Comparison of ENCODE assay signal across 8 mouse cellular contexts in the genomic region with DNA sequence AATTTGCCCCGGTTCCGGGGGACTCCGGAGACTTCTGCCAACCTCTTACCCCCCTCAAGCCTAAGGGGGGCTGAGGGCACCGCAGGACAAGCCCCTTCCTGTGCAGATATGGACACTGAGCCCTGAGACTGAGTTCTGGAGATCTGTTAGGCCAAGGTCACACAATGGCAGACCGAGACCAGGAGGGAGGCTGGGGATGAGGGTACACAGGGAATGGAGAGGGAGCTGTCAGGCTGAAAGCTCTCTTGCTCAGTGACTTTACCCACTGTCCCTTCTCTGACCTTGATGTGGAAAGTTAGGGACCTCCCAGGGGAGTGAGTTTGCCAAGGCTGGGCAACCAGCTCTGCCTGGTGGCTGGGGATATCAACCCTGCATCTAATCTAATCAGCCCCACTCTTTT.
DNase-seq lines count a peak whose midpoint lies in the region; ATAC-seq lines count a peak whose summit lies in the region.

No protein-coding gene starts in this region.

- H3K27me3 ChIP-seq in heart, embryonic 15.5 days, result no peaks in the 10 kb centered on the region
- H3K27me3 ChIP-seq in forebrain, embryonic 14.5 days (replicated peaks; ENCODE audit: control insufficient read depth, insufficient read depth, low read length), result no peaks in the 10 kb centered on the region
- H3K27me3 ChIP-seq in liver, embryonic 16.5 days (ENCODE audit: control insufficient read depth, insufficient read depth, low read depth, low read length), result peaks cover 18% of the 10 kb centered on the region

- no peaks in the 10 kb centered on the region for H3K9me3 ChIP-seq in heart, embryonic 15.5 days (replicated peaks)
- H3K9me3 ChIP-seq in forebrain, embryonic 14.5 days (replicated peaks; ENCODE audit: control insufficient read depth, low read length), result peaks cover 10% of the 10 kb centered on the region
- no peaks in the 10 kb centered on the region for H3K9me3 ChIP-seq in liver, embryonic 16.5 days (replicated peaks; ENCODE audit: control insufficient read depth, low read length)

- 3% methylated on average over 5 of the region's 5 CpGs for WGBS in heart, embryonic 15.5 days
- WGBS in forebrain, embryonic 14.5 days, result 8% methylated on average over 5 of the region's 5 CpGs
- WGBS in liver, embryonic 16.5 days (ENCODE audit: insufficient replicate concordance), result 10% methylated on average over 5 of the region's 5 CpGs

- H3K4me3 ChIP-seq in heart, embryonic 15.5 days, result peak overlapping the region; percentile 33
- H3K4me3 ChIP-seq in forebrain, embryonic 14.5 days (ENCODE audit: low read depth, low read length), result peak overlapping the region; percentile 27
- no peak overlapping the region; the same call in 1 of the 2 replicates for H3K4me3 ChIP-seq in liver, embryonic 16.5 days (ENCODE audit: low read depth, low read length)

- no peak for DNase-seq in heart, postnatal 4 days
- peak; percentile 26 for DNase-seq in MN1 (ENCODE audit: low spot score)
- no peak for DNase-seq in forebrain, embryonic 14.5 days (ENCODE audit: low spot score)
- no peak for DNase-seq in right cerebral cortex, postnatal 25 days
- DNase-seq in urinary bladder, postnatal 4 days (ENCODE audit: low spot score in 2 of 2), result no peak
- no peak for DNase-seq in spleen, adult 12 weeks (ENCODE audit: low spot score)

- peak overlapping the region; percentile 99 for H3K27ac ChIP-seq in heart, embryonic 15.5 days
- H3K27ac ChIP-seq in forebrain, embryonic 14.5 days (ENCODE audit: low read depth, low read length), result peak overlapping the region; percentile 95
- peak overlapping the region; percentile 46; the same call in 1 of the 2 replicates for H3K27ac ChIP-seq in liver, embryonic 16.5 days (ENCODE audit: low read length)

- peak overlapping the region; percentile 57 for H3K9ac ChIP-seq in heart, embryonic 15.5 days
- peak overlapping the region; percentile 65 for H3K9ac ChIP-seq in forebrain, embryonic 14.5 days (ENCODE audit: low read length)
- H3K9ac ChIP-seq in liver, embryonic 16.5 days (ENCODE audit: low read depth, low read length), result no peak overlapping the region

- H3K36me3 ChIP-seq in heart, embryonic 15.5 days, result no peaks in the 10 kb centered on the region
- no peaks in the 10 kb centered on the region for H3K36me3 ChIP-seq in forebrain, embryonic 14.5 days (ENCODE audit: control insufficient read depth, insufficient read depth, low read length)
- no peaks in the 10 kb centered on the region for H3K36me3 ChIP-seq in liver, embryonic 16.5 days (ENCODE audit: control insufficient read depth, insufficient read depth)

- ATAC-seq in heart, embryonic 15.5 days (replicated peaks; ENCODE audit: insufficient number of reproducible peaks, insufficient read depth, low FRiP score, low read depth), result peak; percentile 41; the same call in 1 of the 2 replicates
- peak; percentile 18; the same call in 1 of the 2 replicates for ATAC-seq in forebrain, embryonic 14.5 days
- no peak for ATAC-seq in liver, embryonic 16.5 days (ENCODE audit: low read depth)

- peak overlapping the region; percentile 64 for H3K4me2 ChIP-seq in heart, embryonic 15.5 days
- peak overlapping the region; percentile 54 for H3K4me2 ChIP-seq in forebrain, embryonic 14.5 days (ENCODE audit: low read length)
- no peak overlapping the region for H3K4me2 ChIP-seq in liver, embryonic 16.5 days (ENCODE audit: low read depth, low read length)

- peaks cover 38% of the 10 kb centered on the region for H3K4me1 ChIP-seq in heart, embryonic 15.5 days (replicated peaks)
- H3K4me1 ChIP-seq in forebrain, embryonic 14.5 days (ENCODE audit: control insufficient read depth, insufficient read depth, low read length), result peaks cover 28% of the 10 kb centered on the region
- H3K4me1 ChIP-seq in liver, embryonic 16.5 days (ENCODE audit: control insufficient read depth, low read depth, low read length), result peaks cover 4% of the 10 kb centered on the region

Comparison
In these comparisons a context has a peak if more than half of its experiments do, and no peak if none do; other contexts are left out.
1. H3K27ac ChIP-seq: peak in every context shown above with its lines; median percentile 99 in heart, embryonic 15.5 days; 95 in forebrain, embryonic 14.5 days; 46 in liver, embryonic 16.5 days.